Mouse (Mus musculus) lung, postnatal 4 days (tissue): ENCODE results near the gene Morc1.

Experiments used
- DNase-seq, 2 experiments: peaks; one replicate each; pipeline ENCODE4 v3.0.0; 2021

The Morc1 gene

DNA sequence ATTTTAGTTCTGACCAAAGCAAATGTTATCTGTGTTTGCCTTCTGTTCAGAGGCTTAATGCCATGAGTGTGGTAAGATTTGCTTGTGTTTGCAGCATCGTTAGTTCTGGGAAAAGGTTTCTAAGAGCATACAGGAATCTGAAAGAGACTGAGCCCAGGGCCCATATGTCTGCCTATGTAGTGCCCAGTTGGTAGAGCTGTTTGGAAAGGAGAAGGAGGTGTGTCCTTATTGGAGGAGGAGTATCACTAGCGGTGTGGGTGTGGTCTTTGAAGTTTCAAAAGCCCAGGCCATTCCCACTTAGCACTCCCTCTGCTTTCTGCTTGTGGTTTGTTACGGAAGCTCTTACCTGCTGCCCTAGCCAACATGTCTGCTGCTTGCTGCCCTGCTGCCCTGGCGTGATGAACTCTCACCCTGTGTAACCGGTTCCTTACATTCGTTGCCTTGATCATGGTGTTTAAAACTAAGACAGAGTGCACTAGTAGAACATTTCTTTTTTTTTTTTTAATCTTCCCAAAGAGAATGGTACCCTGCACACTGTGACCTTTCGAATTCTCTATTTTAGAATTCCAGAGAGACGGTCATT, 48.3 kb downstream of the Morc1 start:
- peak; percentile 22 to 27 for DNase-seq

DNA sequence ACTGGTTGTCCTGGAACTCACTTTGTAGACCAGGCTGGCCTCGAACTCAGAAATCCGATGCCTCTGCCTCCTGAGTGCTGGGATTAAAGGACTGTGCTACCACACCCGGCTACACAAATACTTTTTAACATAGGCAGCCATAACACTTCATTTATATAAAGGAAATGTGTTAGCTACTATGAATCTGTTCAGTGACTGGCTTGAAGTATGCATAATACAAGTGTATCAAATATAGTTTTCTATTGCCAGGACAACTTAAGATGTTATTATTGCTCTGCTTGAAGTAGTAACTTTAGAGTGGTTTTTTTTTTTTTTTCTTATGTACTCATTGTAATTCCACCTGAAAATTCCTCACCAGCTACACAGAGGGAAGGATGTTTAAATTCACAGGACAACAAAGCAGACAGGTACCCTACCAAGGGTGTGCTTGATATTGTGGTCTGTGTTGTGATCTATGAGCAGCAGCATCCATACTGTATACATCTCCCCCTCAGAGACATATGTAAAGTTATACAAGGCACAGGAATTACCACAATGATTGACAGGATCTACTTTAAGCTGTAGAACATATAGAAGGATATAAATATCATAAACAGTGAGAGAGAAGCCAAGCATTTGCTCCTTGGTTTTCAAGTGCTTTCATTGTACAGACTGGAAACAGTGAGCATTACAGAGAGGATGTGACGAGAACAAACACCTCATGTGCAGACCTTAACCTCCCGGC, 85.9 kb downstream of the Morc1 start:
- DNase-seq = no peak

DNA sequence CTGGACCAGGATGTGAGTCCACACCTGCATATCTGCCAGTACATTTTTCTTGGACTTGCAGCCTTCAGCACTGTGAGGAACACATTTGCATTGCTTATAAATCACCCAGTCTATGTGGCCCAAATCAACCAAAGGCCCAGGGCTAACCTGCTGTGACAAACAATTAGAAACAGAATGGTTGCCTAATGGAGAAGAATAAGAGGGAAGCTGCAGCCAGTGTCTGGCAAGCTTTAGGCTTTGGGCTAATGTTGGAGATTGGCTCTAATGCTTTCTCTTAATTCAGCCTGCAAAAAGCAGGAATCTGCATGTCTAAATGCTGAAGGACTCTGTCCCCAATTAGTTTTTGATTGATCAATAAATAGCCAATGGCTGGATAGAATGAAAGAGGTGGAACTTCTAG, 88.5 kb downstream of the Morc1 start:
- no peak for DNase-seq

DNA sequence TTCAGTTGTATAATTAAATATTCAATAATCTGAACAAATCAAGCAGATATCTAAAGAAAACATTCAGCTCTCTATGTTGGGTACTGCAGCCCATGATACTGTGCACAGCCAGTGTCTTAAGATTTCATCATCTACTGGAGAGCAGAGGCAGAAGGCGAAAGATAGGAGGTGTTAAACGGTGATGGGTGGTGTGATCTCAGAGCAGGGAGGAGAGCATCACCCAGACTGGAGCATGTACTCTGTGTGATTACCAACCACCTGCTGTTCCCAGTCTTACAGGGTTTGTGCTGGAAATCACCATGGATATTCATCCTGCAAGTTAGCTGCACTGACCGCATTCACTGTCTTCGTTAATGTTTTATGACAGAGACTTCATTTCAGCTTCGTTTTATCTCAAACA, 106.1 kb downstream of the Morc1 start:
- no peak for DNase-seq

DNA sequence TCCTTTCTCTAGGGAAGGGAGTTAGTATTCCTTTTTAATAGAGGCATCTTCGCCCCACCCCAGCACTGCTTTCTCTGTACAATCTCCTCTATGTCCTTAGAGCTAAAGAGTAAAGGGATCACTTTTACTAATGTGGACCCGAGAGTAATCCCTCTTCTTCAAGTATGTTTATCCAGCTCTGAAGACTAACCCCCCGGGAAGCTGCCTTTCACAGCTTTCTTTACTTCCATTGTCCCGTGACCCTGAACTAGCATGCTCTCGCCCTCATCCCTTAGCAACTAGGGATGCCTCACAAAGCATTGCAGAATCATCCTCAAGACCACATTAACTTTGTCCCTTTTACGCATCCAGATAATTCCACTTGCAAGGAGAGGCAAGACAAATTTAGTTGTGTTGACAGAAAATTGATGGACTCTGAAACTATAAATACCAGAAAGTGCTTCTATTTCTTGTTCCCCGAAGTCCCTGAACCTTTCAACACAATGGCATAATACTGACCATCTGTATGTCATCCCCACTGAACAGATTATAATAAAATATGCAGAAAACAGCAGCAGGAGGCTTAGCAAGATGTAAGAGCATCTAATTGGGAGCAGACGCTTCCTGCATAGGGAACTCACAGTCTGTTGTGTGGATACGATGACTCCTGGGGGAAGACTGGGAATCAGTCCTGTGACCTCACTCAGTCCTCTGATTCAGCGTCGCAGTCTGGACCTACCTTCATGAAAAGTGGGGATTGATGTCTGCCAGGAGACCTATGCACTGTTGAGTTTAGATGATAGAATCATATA, 131.4 kb downstream of the Morc1 start:
- DNase-seq = no peak

DNA sequence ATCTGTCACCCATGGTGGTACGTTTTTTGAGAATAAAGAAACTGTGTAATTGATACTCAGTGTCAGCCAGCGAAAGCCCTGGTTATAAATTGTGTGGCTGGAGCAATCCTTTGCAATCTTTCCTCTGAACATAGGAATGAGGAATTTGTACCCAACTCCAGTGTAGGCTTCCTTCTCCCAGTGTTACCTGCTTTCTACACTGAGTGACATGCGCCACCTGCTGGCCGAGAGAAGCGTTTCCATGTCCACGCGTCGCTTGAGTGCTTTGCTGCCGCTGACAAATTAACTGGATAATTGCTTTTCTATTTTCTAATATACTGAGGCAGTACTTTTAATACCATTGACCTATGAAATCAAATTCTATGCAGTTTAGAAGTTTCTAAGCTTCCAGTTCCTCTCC, 139.3 kb downstream of the Morc1 start:
- peak; percentile 63 to 66 for DNase-seq

DNA sequence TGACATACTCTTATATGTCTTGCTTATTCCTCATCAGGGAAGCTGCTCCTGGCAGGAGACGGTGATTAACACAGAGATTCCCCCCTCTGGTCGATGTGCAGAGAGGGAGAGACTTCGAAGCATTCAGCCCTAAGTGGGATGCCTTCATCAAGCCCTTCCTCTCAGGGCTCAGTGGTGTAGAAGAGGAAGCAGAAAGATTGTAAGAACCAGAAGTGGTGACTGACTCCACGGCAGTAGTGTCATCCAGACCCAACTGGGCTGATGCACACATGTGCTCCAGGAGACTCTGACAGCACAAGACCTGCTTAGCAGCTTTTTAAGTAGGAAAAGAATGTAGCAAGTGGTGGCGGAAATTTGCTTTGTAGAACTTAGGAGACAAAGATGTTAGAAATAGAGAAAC, 143.0 kb downstream of the Morc1 start:
- no peak for DNase-seq

DNA sequence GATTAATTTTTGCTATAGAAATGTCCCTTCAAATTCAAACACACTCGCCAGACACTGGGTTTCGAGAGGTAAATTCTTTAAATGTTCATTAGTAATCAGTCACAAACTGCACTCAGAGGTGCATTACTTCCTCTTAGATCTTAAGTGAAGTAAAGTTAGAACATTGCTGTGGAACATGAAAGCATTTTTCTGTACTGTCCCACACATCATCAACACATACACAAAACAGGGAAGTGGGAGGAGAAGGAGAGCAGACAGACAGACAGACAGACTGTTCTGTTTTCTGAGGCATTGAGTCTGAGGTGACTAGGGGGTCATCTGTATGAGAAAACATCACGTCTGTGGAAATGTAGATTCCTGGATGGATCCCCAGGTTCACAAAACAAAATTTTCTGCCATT, 143.5 kb downstream of the Morc1 start:
- DNase-seq = no peak

DNA sequence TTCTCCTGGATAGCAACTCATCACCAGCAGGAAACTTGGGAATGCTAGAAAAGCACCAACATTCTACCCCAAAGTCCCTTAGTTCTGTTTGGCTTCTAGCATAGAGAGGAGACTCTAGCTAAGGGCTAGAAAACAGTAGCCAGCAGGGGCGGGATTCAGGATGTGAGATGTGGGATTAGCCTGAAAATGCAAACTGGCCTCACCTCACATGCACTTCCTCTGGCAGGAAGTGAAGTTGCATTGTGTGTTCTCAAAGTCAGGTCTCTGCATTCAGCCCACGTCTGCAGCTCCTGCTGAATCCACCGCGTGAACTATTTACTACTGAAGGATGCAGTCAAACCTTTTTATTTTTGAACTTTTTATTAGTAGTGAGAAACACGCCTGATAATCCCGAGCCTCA, 154.3 kb downstream of the Morc1 start:
- no peak for DNase-seq

DNA sequence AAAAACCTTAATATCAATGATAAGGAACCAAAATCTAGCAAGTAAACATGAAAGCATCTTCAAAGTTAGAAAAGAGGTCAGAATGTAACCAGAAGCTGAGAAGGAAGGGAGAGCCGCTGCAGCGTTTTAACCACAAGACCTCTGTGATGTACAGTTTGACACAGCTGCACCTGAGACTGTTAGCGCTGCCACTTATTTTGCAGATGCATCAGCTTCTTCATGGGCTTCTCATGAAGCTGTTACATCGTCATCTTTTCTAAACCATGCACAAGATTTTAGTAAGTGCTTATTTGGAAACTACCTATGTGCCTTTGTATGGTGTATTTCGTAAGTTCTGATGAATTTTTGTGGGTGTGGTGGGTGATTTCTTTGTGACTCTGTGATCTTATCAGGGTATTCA, 163.4 kb downstream of the Morc1 start:
- DNase-seq = no peak

DNA sequence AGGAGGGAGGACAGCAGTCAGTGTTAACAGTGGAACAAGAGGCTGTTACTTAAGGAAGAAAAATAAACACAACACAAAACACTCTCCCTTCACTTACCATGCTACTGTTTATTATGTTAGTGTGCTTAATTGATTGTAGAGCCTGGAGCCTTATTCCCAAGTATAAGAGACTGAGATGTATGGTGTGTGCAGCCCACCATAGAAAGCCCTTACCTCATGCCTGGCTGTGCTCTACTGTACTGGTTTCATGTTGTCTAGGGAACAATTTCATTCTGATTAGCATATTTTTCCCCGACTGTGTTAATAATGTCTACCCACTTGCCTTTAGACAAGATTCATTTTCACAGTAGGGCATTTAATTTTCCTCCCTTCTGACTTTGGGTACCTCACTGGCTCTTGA, 164.2 kb downstream of the Morc1 start:
- DNase-seq = no peak

DNA sequence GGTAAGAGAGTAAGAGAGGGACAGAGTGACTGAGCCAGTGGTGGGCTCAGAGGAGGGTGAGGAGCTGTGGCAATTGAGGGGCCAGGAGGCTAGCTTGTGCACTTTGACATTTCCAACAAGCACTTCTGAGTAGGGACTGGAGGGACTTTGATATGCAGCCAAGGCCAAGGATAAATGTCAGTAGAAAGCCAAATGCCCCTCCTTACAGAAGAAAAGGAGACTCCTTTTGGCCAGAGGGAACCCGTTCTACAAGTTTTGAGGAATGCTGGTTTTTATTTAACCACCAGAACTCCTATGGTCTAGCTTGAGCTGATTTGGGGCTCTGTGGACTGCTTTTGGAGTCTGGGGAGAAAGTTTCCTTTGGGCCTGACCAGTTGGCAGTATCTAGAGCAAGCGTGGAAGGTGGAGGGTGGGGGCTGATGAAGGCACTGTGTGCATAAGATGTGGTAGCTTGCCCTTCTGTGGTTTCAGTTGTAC, 172.7 kb downstream of the Morc1 start:
- peak; percentile 10 to 33 for DNase-seq

DNA sequence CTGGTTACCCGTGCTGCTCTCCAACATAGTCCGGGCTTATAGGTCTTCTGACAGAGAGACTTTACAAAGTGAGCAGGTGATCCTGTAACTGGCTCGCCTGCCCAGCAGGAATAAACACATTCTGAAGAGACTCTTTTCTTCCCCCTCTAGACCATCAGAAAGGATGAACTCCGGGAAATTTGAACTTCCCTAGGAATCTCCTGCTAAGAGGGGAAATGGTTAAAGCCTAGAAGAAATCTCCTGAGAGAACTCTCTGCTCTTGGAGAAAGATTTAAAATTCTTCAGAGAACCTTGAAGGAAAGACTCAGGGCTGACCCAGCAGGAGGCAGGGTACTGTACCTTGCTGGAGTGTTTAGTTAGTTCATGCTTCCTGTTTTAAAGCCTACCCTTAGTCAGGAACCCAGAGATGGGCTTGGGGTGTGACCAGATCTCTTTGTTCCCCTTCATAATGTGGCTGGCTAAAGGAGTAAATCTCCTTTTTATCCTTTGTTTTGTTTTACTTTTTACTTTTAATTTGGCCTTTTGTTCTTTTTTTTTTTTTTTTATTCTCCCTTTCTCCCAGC, 175.5 kb downstream of the Morc1 start:
- DNase-seq = no peak

DNA sequence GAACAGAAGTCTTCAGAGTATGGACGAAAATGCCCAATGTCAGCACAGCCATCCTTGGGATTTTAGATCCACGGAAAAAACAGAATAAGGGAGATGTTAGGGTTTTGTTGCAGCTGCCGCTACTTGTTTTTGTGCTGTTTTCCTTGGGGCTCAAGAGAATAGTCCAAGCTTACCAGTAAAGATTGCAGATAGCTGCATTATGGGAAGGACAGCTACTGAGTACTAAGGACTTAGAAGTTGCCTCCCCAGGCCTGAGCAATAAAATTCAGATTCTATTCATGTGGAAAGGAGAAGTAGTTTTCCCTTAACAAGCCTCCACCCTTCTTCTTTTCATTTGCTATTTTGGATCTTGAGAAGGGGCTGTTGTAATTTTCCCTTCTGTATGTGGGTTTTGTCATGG, 177.2 kb downstream of the Morc1 start:
- no peak for DNase-seq

DNA sequence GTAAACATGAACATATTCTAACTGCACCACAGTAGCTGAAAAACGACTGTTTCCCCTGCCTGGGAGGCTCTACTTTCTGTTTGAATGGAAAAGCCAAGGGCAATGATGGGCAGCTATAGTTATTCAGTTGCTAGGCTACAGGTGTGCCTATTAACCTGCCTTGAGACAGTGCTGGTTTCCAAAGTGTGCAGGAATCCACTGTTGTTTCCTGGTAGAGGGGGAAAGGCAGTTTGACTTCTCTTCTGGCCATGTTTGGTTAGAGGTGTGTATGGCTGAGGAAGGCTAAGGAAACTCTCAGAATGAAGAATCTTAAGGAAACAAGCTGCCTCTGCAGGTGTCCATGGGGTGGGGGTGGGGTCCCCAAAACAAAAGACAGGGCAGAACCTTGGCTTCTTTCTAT, 179.8 kb downstream of the Morc1 start:
- DNase-seq = no peak

DNA sequence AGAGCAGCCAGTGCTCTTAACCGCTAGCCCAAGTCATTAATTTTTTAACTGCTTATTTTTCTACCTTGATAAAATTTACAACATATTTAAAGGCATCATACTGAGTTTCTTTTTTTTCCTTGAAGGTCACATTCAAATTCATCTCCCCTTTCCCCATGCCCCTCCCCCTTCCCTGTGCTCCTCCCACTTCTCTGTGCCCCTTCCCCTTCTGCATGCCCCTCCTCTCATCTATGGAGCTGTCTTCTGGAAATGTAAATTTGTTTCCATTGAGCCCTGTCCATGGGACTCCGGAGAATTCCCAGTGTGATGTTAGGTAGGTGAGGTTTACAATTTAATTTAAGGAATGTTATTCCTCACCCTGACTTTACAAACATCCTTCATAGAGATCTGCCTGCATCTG, 180.4 kb downstream of the Morc1 start:
- no peak for DNase-seq

DNA sequence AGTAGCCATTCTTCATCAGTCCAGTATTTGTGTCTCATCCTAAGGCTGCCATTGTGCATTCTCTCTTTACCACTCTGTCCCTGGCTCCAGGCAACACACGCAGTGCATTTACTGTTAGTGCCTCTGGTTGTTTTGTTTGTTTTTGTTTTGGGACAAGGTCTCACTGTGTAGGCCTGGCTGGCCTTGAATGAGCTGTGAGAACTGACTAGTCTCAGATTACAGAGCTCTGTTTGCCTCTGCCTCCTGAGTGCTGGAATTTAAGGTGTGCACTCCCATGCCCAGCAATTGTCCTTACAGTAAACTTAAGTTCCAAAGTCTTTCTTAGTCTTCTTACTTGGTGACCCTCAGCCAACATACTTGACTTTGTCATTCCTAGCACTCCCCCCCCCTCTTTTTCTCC, 182.7 kb downstream of the Morc1 start:
- DNase-seq = no peak

DNA sequence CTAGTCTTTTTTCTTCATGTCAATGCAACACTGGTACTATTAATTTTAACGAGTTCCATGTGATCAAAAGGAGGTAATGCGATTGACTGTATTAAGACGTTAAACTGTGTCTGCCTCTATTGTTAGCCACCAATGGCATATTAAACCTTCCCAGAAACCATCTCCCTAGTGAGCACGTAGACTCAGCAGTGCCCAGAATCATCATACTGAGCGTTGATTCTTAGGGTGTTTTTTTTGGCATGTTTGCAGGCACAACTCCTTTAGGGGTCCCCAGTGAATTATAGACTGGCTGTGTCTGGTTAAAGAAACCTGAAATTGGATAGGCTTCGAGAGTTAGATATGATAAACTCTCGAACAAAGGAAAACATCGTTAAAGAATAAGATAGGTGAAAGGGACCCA, 189.5 kb downstream of the Morc1 start:
- DNase-seq = no peak

DNA sequence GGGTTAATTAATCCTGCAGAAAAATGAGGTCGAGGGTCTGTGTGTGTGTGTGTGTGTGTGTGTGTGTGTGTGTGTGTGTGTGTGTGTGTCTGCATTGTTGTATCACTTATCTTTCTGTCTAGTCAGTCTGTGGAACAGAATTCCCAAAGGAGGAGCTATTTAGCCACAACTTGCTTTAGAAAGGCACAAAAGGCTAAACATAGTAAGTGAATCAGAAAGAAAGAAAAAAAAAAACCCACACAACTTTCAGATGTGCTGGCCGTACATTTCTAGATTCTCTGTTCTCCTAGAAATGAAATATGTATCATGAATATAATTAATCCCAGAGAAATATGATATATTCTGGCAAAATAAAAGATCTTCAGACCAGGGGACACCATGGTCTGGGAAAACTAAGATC, 190.0 kb downstream of the Morc1 start:
- no peak for DNase-seq

DNA sequence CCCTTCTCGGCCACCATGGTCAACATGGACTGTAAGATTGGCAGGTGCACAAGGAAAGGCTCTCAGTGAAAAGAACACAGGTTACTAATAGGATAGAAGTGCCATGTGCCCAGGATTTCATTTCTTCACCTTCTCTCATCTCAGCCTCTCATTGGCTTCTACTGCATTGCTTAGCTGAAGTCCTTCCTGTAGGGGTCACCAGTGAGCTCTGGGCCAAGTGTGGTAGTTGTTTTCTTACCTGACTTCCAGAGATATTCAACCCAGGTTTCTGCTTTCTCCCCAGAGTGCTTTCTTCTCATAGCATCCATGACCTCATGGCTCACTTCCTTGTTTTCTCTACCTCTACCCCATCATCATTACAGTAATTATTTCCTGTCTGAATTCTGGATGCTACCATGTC, 192.4 kb downstream of the Morc1 start:
- peak in 1 of 2 experiments; percentile 30 for DNase-seq

DNA sequence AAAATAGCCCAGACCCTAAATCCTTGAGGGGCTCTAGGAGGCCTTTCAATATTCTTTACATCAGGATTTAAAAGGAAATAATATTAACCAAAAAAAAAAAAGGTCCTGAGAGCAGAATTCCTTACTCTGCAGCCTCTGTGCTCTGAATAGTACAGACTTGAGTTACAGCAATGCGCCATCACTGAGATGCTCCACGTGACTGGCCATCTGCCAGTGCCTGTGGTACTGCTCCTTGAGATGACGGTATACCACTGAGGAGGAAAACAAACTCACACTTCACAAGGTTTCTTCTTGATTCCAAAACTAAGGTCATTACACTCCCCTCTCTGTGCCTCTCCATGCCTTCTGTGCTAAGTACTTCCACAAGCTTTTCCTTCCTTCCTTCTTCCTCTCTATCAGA, 195.1 kb downstream of the Morc1 start:
- DNase-seq = peak; percentile 19 to 67

DNA sequence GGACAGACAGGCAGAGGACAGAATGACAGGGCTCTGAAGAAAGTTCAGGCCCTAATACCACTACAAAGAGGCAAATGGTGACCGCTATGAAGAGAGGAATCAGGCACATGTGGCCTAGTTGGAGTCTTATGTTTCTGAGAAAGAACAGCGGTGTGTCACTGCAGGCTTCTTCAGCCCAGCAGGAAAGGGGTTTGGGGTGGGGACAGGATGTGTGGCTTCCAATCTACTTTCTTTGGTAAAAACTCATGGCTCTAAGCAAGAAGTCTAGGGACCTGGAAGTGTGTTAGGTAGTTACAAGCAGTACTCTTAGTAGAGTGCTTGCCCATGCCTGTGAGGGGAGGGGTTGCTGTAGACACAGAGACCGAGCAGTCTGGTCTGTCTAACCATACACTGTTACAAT, 196.3 kb downstream of the Morc1 start:
- no peak for DNase-seq

DNA sequence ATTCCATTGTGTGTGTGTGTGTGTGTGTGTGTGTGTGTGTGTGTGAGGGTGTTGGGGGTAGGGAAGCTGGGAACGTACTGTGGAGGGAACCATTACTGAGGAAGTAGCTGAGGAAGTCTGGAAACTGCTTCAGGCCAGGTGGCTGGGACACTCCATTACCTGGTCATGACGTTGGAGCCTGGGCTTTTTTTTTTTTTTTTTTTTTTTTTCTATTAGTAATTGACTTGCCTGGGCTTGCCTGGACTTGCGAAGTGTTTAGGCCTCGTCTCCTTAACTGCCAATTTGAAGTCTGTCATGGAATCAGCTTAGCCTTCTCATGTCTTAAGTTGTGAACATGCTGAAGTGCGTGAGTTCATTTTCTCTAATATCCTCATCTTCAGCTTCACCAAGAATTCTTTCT, 198.7 kb downstream of the Morc1 start:
- no peak for DNase-seq

DNA sequence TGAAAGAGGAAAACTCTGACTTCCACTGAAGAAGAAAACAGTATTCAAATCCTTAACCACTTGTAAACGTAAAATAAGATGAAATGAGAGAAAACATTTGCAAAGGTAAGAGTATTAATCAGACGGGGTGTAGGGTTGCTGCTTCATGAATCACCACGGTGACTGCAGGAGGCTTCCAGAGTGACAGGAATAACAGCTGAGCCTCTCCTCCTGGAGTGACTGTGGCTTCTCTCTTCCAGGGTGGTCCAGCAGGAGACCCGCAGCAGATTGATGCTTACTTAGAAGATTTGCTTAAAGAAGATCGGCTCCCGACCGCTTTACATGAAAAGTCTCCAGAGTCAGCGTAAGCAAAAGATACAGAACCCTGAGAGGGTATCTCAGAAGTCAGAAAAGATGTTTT, 199.4 kb downstream of the Morc1 start:
- no peak for DNase-seq
